14 mouse cellular contexts compared by ENCODE assay signal in the genomic region with DNA sequence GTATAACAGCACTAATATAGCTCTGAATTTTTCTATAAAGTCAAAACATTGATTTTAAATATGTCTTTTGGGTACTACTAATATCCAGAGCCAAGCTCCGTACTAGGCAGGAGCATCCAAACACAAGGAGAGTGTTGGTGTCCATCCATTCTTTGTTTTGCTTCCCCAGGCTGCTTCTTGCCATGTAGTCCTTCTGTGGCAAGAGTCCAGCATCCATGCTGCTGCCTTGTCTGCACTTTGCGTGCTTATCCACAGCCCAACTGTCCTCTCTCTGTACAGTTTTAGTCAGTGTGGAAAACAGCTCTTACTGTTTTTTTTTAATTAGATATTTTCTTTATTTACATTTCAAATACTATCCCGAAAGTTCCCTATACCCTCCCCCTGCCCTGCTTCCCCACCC. TPM values are rescaled to one million over a fixed set of nuclear protein-coding genes. Genes with fewer than 3 reads are reported as not detected.
"Had no signal": no experiment of that assay in that cellular context is flagged by ENCODE, and none has a peak within 500 bp of the region (broad histone marks: within the 10 kb centered on the region; RNA-seq: fewer than 3 reads in every experiment).

No protein-coding gene starts in this region.

- ATAC-seq: forebrain, embryonic 13.5 days; forebrain, embryonic 14.5 days; forebrain, embryonic 15.5 days; forebrain, embryonic 16.5 days; forebrain, postnatal 0 days had no signal

- DNase-seq: cerebellum, adult 9-10 months; embryo, embryonic 11 days; forebrain, postnatal 0 days; gastrocnemius, adult 2 months; gastrocnemius, postnatal 10 days; gastrocnemius, postnatal 14 days; gastrocnemius, postnatal 25 days; gastrocnemius, postnatal 36 days; heart, adult 18-20 months; heart, adult 2 months had no signal

RNA-seq across cellular contexts. Expression of gene Ccdc150, which starts 30.2 kb away (rescaled TPM):
- total RNA-seq: gastrocnemius, postnatal 25 days; gastrocnemius, postnatal 36 days had no signal
